Mouse (Mus musculus): ENCODE data around the gene Fam161a.

Gene Fam161a

DNA sequence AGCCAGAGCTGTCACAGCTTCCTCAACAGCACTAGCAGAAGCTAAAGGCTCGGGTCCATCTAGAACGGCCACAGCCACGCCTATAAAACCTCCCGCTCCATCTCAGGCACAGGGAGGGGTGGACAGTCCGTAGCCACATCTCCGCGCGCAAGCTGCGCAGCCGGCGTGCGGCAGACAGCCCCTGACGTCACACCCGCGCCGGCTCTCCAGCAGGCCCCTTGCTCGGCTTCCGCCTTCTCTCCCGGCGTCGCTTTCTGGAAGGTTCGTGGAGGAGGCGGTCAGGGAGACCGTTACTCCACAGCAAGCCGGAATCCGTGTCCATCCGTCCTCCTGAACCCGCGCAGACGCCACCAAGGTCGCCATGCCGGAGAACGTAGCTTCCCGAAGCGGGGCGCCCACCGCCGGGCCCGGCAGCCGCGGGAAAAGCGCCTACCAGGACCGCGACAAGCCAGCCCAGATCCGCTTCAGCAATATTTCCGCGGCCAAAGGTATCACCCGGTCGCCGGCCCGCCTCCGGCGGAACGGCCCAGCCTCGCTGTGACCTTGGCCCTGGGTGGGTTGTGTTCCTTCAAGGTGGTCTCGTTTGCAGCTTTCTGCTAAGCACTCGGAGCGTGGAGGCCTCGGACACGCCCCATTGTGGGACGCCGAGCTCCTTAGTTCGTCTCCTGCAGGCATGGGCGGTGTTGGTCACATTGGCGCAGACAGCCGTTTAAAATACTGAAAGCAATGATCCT lies 16.8 kb upstream of the Fam161a start, which contains the start of gene Cct4:
Cct4 (plus strand) TSS at position 127 of the 734 bp plus-strand sequence.
- peak; percentile 90 for DNase-seq (ENCODE audit: low spot score)

DNA sequence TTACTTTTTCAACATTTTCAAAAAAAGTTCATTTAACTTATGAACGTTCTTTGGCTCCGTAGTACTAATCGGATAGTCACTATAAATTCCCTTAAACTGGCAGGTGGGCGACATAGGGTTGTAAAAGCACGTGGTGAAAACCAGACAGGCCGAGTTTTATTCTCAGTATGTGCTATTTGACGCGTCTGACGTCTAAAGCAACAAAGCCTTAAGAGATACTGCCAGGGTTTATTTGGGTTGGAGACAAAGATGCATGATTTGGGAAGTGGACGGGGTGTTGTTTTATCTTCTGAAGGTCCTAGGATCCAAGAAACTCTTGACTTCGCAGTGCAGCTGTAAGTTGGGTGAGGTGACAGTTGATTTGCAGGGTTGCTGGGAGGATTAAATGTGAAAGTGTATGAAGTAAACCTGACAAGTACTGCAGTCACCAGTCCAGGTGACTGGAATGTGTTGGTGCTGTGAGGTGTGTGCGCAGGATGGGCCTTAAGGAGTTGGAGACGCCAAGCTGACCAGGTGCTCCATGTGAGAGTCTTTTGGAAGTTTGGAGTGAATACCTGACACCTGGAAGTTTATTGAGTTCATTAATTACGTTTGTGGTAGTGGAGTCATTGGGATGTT lies 16.0 kb upstream of the Fam161a start:
- DNase-seq (ENCODE audit: low spot score): no peak

DNA sequence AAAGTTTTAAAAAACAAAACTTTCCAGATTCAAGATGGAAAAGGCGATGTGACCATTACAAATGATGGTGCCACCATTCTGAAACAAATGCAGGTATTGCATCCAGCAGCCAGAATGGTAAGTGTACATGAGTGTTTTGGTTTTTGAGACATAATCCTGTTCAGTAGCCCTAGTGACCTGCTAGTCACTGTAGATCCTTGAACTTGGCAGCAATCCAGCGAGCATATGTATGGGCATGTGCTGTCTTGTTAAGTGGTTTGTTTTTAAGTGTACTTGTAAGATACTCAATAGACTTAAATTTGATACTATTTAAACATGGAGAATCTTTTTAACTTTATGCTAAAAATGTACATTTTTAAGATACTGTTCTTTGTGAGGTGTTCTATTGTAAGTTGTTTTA lies 13.1 kb upstream of the Fam161a start:
- no peak for DNase-seq (ENCODE audit: low spot score)

DNA sequence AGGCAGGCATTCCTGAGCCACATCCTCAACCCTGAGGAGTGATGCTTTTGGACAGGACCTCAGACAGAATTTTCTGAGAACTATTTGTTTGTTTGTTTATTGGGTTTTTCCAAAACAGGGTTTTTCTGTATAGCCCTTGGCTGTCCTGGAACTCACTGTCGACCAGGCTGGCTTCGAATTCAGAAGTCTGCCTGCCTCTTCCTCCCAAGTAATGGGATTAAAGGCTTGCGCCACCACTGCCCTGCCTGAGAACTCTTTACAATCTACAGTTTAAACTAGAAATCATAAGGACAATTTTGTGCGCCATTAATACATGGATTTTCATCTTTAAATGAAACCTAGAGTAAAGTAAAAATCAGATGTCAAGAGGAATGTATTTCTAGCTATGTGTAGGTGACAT lies 11.9 kb upstream of the Fam161a start:
- DNase-seq (ENCODE audit: low spot score): no peak

DNA sequence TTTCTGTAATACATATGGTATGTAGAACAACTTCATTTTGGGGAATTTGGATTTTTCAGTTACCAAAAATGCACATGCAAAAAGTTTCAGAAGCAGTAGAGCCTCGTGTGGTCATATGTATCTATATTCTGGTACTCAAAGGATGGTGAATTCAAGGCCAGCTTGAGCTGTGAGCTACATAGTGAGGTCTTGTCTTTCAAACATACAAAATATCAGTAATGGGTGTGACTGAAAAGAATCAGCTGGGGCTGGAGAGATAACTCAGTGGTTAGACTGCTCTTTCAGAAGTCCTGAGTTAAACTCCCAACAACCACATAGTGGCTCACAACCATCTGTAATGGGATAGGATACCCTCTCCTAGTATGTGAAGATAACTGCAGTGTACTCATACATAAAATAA lies 9.0 kb upstream of the Fam161a start:
- DNase-seq (ENCODE audit: low spot score): no peak

DNA sequence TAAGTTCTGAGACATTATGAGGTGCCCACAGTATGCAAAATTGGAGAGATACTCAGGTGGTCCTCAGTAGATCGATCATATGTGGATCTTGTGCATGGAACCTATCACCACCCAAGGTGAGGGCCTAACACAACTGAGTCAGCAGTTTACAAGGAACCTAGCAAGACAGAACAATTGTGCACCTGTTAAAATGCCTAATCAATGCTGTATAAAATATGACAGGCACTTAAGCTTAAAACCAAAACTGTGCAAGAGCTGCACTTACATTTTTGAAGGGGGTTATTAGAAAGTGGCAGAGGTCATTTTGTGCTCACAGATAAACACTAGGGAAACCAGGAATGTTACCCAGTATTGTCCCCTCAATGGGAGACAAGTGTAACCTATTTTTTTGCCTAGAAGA lies 2.1 kb upstream of the Fam161a start:
- no peak for DNase-seq (ENCODE audit: low spot score)

DNA sequence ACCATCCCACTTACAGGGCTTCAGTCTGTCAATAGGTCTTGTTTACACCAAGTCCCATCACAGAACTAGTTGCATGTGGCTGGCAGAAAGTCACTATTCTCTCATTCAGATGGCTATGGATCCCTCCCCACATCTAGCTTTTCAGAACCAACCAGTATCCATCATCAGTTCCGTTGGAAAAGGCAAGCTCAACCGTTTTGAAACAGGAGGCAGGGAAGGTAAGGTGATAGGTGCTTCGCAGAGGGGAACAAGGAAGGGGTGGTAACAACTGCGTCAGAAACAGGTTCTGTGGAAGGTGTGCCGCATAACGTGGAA lies 208 bp upstream of the Fam161a start:
- no peak for DNase-seq (ENCODE audit: low spot score)

DNA sequence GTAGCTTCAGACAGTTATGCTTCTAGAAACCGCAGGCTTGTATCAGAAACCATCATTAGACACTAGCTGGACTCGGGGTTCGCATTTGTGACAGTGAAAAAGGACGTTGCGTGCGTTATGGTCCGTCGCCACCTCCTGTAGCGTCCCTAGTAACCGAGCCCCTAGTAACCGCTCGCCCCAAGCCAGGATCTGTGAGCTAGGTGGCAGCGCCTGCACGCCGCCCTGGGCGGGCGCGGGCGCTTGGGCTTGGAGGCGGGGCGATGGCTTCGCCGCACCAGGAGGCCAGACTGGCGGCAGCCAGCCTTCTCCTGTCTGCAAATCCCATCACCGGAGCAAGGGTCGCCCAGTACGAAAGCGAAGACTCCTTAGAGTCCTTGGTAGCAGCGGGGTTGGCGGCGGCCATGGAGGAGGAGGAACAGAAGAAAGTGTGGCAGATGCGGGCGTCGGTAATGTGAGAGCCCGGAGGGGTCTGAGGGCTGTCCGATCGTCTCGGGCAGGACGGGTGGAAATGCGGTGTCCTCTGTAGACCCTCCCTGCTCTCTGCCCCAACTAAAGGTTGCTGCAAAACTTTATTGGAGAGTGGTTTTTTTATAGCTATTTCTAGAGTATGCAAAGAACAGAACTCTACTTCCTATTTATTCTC lies 971 bp downstream of the Fam161a start:
- peak; percentile 57 for DNase-seq (ENCODE audit: low spot score)

DNA sequence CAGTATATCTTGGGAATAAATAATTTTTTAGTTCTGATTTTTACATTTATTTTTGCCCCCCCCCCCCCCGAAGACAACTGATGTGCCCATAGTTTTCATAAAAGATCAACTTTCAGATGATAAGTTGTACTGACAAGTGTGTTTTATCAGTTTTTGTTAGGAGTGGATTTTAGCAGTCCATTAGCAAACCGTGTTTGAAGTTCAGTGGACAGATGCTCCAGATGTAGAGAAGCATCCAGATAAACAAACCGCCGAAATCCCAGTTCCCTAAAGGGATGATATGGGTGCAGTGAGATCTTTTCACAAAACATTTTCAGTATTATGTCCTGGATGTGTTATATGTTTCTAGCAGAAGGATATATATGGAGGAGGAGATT lies 1.5 kb downstream of the Fam161a start:
- DNase-seq (ENCODE audit: low spot score): no peak

DNA sequence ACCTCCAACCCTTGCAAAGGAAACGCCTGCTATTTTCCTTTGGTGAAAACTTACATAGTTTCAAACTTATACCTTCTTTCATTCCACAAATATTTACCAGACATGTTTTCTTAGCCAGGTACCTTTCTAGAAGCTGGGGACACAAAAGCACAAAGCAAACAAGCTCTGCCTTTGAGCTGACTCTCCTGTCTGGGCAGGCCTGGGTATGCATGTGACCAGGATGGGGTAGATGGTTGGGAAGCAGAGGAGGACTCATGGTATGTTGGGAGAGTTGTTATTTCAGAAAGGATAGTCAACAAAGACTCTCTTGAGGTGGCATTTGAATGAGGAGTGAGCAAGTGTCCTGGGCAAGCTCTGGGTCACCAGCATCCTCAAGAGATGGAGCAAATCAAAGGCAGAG lies 5.8 kb downstream of the Fam161a start:
- DNase-seq (ENCODE audit: low spot score): no peak

DNA sequence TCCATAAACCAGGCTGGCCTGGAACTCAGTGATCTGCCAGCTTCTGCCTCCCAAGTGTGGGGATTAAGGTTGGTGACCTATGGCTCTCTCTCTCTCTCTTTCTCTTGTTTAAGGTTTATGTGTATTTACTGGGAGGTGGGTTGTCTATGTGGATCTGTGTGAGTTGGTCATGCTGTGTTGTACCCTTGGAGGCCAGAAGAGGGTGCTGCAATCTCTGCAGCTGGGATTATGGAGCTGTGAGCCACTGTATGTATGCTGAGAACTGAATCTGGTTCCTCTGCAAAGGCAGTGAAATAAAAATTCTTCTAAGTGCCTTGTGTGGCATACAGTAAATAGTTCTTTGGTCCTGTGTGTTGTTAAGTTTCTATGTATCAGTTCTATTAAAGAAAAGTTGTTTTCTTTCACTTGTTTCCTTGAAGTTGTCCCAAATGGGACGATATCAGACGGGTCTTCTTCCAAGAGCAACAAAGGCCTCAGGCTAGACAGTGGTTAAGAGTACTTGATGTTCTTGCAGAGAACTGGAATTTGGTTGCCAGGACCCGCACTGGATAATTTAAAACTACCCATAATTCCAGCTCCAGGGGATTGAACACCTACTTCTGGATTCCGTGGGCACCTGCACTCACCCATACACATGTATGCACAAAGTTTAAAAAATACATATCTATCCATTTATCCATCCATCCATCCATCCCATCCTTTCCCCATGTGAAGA lies 6.4 kb downstream of the Fam161a start:
- DNase-seq (ENCODE audit: low spot score): no peak

DNA sequence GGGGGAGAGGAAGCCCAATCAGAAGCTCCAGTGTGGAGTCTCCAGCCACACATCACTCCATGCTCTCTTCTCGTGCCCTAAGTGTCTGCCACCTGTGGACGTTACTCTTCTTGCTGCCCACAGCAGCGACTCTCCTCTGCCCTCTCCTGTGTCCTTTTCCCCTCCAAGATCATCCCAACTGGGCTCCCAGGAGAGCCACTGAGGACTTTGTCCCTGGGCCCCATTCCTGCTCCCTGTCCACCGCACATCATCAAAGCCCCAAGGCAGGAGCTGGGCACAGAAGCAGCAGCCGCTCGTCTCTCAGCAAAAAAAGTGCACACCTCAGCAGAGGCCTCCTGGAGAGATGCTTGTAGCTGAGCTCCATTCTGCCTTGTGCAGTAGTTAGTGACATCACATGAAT lies 7.7 kb downstream of the Fam161a start:
- no peak for DNase-seq (ENCODE audit: low spot score)

DNA sequence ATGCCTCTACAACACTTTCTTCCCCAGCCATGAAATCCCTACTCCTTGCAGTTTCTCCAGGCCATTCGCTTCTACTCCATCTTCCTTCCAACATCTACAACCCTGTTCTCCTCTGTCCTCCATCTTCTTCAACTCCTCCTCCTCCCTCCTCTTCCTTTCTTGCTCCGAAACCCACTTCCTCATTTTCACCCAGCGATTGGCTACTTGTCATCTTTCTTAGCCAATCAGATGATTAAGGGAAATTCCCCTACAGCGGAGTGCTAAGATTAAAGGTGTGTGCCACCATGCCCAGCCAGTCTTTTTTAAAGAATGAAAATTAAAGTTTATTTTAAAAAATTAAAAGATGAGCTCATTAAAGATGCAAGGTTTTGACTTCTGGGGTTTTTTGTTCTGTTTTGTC lies 10.6 kb downstream of the Fam161a start:
- no peak for DNase-seq (ENCODE audit: low spot score)

DNA sequence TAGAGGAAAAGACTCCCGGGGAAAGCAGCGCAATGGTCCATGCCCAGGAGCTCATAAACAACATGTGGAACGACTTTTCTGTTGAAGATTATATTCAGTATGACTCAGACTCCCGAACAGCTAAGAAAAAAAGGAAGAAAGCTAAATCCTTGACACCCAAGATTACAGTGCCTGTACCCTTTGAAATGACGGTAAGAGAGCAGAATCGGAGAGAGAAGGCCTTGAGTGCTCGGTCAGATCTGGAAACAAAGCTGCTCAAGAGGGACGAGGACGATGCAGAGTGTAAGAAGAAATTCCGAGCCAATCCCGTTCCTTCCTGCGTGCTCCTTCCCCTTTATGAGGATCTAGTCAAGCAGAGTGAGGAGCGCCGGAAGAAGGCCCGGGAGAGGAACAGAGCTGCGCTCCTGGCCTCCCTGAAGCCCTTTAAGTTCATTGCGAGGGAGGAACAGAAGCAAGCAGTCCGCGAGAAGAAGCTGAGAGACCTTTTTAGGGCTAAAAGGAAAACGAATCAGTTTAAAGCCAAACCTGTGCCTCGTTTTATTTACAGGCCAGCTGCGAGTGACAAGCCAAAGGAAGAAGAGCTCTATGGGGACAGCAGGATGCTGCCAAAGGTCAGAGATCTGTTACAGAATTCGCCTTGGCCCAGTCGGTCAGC lies 12.9 kb downstream of the Fam161a start:
- DNase-seq (ENCODE audit: low spot score): no peak

DNA sequence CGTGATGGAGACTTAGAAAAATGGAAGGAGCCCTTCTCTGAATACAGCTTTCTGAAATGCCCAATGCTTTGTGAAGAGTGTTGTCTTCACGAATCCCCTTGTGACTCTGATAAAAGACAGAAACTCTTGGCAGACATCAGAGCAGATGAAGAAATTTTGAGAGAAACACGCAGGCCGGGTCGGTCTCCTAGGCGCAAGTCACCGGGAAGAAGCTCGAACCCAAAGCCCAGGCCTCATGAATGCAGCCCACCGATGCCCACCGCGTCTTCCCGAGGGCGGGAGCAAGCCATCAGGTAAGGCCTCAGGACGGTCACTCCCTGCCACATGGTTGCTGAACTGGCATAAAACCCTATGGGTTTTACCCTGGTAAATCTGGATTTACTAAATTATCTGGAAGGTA lies 13.5 kb downstream of the Fam161a start:
- DNase-seq (ENCODE audit: low spot score): no peak

DNA sequence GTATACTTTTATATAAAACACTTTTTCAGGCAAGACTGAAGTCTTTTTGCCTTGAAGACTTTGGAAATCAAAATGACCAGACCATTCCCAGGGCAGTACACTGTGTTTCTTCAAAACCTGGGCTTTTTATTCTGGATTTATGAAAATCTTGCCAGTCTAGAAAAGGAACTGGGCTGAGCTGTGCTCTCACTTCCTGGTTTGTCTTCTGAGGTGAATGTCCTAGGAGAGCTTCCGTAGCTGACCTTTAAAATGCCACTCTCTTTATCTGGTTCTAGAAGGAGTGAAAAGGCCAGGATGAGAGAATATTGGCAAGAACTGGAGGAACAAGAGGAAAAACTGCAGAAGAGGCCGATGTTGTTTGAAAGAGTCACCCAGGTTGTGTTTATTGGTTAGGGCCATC lies 15.8 kb downstream of the Fam161a start:
- no peak for DNase-seq (ENCODE audit: low spot score)

DNA sequence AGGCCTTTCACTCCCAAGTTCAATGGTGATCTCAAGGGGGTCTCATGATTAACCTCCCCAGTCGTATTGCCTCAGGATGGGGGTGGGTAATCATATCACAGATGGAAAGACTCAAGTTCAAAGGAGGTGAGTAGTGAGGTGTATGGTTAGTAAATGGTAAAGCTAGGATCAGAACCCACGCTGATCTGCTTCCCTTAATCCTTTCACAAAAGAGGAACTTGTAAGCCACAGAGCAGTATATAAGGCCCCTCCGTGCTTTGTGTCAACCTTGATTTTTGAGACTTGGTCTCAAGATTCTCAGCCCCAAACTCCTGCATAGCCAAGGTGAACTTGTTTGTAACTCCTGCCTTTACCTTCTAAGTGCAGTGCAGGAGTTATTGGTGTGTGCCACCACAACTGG lies 16.8 kb downstream of the Fam161a start:
- DNase-seq (ENCODE audit: low spot score): no peak

DNA sequence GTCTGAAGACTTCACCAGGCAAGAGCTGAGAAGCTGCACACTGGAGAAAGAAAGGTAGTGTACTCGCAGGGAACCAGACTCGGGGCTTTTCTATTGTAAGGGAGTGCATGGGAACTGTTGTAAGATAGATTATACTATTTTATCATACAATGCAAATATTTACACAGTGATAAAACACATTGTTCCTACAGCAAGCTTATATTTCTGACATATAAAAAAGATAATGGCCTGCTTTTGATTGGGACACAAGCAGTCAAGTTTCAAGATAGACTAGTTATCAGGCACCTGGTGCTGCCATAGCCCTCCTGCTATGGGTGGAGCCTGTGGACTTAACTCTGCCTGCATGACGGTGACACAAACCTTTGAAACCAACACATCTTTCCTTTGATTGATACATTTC lies 21.6 kb downstream of the Fam161a start:
- DNase-seq (ENCODE audit: low spot score): no peak

DNA sequence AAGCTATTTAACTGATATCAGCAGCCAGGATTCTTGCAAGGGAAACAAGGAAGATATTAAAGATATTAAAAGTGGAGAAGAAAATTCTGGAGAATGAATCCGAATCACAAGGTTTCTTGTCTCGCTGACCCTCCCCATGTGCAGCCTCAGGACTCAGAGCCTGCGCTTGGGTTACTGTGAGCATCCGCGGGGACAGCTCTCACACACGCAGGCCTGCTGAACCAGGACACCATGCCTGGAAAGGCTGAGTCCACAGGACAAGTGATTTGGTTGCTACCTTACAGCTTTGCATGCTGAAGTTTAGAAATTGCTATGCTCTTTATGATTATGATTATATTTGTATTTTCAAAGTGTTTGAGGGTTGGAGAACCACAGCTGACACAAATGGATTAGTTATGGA lies 22.1 kb downstream of the Fam161a start:
- DNase-seq (ENCODE audit: low spot score): no peak

DNA sequence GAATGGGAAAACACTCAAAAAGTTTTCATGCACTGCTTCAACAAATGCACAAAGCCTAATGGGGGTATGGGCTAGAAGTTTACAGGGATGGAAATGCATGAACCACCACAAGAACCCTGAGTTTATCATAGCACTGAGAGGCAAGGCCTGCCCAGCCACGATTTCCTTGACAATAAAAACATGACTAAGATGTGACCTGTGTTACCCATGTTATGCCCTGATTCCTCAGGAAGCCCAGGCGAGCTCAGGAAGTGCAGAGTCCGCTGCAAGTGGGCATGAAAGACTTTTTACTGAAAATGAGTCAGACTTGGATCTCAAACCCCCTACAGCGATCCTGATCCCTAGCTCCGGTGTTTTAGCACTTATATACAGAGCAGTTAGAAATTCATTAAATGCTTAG lies 39.9 kb downstream of the Fam161a start:
- DNase-seq (ENCODE audit: low spot score): no peak

DNA sequence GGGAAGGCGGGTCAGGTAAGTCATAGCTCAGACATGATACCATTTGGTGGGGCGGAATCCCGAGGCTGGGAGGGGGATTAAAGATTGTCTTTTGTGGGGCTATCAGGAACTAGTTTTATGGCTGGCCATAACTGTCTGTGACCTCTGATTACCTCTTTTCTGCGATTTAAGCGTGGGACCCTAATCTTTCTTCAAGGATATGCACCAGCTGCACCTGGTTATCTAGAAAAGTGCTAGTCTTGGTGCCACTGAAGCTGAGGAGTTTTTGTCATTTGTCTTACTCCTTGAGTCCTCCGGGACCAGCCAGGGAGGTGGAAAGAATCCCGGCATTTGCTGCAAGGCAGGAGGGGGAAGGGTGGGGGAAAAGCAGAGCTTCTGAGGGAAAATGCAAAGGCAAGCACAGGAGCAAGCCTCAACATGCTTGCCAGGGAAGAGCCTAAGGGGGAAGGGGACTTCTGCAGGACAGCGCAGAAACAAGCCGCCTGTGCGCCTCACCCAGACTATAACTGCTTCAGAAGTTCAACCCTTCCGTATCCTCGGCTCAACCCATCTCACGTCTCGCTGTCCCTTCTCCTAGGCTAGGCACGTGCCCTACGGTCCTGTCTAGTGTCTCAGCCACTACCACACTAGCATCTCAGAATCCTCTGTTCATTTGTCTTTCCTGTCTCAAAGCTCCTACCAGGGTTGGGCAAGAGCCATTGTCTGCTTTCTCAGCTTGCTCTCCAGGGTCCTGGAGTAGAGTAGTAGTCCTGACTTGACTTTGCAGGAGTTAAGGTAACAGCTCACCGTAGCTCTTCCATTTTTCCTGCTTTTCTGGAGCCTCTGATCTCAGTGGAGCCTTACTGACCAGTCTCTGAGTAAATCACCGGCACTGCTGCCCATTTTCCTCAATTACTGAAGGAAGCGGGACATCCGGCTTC lies 40.6 kb downstream of the Fam161a start:
- DNase-seq (ENCODE audit: low spot score): no peak

DNA sequence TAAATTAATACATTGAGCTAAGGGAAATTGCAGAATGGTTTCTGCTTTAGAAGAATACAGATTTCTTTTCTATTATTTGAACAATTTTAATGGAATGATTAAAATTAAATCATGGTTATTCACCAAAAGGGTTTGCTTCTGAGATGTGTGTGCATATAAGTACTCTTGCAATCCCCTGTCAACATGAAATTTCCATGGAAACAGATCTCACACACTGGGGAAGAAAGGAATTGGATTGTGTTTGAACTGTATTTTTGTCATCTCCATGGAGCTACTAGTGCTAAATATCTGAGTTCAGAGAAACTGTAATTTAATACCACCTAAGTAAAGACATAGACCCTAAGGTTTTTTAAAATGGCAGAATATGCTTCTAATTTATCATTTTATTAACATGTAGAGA lies 42.3 kb downstream of the Fam161a start:
- no peak for DNase-seq (ENCODE audit: low spot score)

Measured in ovary, postnatal 10 days (tissue).